Mouse (Mus musculus) forebrain, embryonic 10.5 days (tissue): ENCODE results near the gene Gpr87. TPM values are rescaled to one million over a fixed set of nuclear protein-coding genes. Genes with fewer than 3 reads are reported as not detected.

ENCODE experiments used
- DNase-seq: peaks from one replicate; pipeline ENCODE4 v3.0.0-alpha.2; 2017; ENCODE audit warnings: low spot score; ENCODE audit errors: extremely low spot score
- H3K27ac ChIP-seq: fragments of 300-500 bp; sonication (generic); 2 replicates; pipeline ENCODE4 v1.5.1; 2016; ENCODE audit warnings: mild to moderate bottlenecking
- H3K27me3 ChIP-seq: fragments of 300-500 bp; sonication (generic); 2 replicates; pipeline ENCODE4 v1.6.1; 2016; ENCODE audit warnings: mild to moderate bottlenecking; ENCODE audit not compliant: poor library complexity, severe bottlenecking
- H3K36me3 ChIP-seq: fragments of 300-500 bp; sonication (generic); replicated peaks from 2 replicates; pipeline ENCODE4 v1.6.1; 2016; ENCODE audit warnings: mild to moderate bottlenecking, moderate library complexity
- H3K4me1 ChIP-seq: fragments of 300-500 bp; sonication (generic); 2 replicates; pipeline ENCODE4 v1.6.1; 2016
- H3K4me3 ChIP-seq: fragments of 300-500 bp; sonication (generic); 2 replicates; pipeline ENCODE4 v1.5.1; 2016; ENCODE audit warnings: mild to moderate bottlenecking, moderate library complexity
- H3K9me3 ChIP-seq: fragments of 300-500 bp; sonication (generic); 2 replicates; pipeline ENCODE4 v1.6.1; 2016; ENCODE audit warnings: mild to moderate bottlenecking, moderate library complexity
- WGBS: fragments of 180-500 bp; shearing (Covaris S2); methylation state at CpG from one replicate; pipeline ENCODE4 v1.1.7; 2016; 5-methylcytosine and 5-hydroxymethylcytosine counted together
- polyA plus RNA-seq: library from polyadenylated mRNA; unstranded; fragments of >200 nt; fragmentation: Nextera tagmentation; extraction: Ambion mirVana; gene quantifications from 2 replicates; pipeline ENCODE4 v1.2.1, GENCODE M21; 2016

The Gpr87 gene
- polyA plus RNA-seq, result 0.17 and 0.20 TPM in 2 replicates

GRCm38 (mm10) chr3:59194938-59195337, at the start of gene Gpr87:
Gene Gpr87 (minus strand): TSS chr3:59195104.
- no peaks in the 10 kb centered on the region for H3K9me3 ChIP-seq
- no peak within 1 kb of the TSS for H3K4me3 ChIP-seq
- H3K27ac ChIP-seq, result no peak within 1 kb of the TSS
- H3K4me1 ChIP-seq, result no peaks in the 10 kb centered on the region
- no peaks in the 10 kb centered on the region for H3K27me3 ChIP-seq
- DNase-seq, result no peak
- WGBS, result 90% methylated on average over 7 of the region's 7 CpGs
- H3K36me3 ChIP-seq, result no peaks in the 10 kb centered on the region

- DNase-seq, result no peak
- WGBS, result 90% methylated on average over 6 of the region's 6 CpGs
- H3K4me3 ChIP-seq, result no peak overlapping the region
Measured at GRCm38 (mm10) chr3:59243384-59243783, 48.5 kb upstream of the Gpr87 start.

GRCm38 (mm10) chr3:59234878-59235277, 40.0 kb upstream of the Gpr87 start:
- WGBS, result 82% methylated on average over 5 of the region's 5 CpGs
- no peak for DNase-seq
- H3K4me3 ChIP-seq, result no peak overlapping the region
- no peaks in the 10 kb centered on the region for H3K36me3 ChIP-seq
- no peaks in the 10 kb centered on the region for H3K4me1 ChIP-seq
- no peak overlapping the region for H3K27ac ChIP-seq
- no peaks in the 10 kb centered on the region for H3K9me3 ChIP-seq
- no peaks in the 10 kb centered on the region for H3K27me3 ChIP-seq

More at GRCm38 (mm10) chr3:59243384-59243783, 48.5 kb upstream of the Gpr87 start:
- Histone ChIP-seq H3K27ac (no peak overlapping the region), H3K4me1 (no peaks in the 10 kb centered on the region), H3K27me3 (no peaks in the 10 kb centered on the region), H3K9me3 (no peaks in the 10 kb centered on the region), H3K36me3 (no peaks in the 10 kb centered on the region; the same call in 1 of the 2 replicates)

- WGBS, result 90% methylated on average over 3 of the region's 3 CpGs
- Histone ChIP-seq H3K27ac (no peak overlapping the region), H3K4me3 (no peak overlapping the region), H3K9me3 (no peaks in the 10 kb centered on the region), H3K27me3 (no peaks in the 10 kb centered on the region), H3K36me3 (no peaks in the 10 kb centered on the region), H3K4me1 (0 out of 2 replicates have a peak, but pooled peaks cover 2% of the 10 kb centered on the region)
- no peak for DNase-seq
Measured at GRCm38 (mm10) chr3:59230912-59231311, 36.0 kb upstream of the Gpr87 start.

- Histone ChIP-seq H3K4me3 (no peak overlapping the region), H3K27me3 (no peaks in the 10 kb centered on the region), H3K9me3 (no peaks in the 10 kb centered on the region), H3K4me1 (0 out of 2 replicates have a peak, but pooled peaks cover 2% of the 10 kb centered on the region), H3K27ac (no peak overlapping the region), H3K36me3 (no peaks in the 10 kb centered on the region)
- no peak for DNase-seq
- WGBS, result 74% methylated on average over 10 of the region's 10 CpGs
Measured at GRCm38 (mm10) chr3:59228730-59229551, 34.0 kb upstream of the Gpr87 start.

GRCm38 (mm10) chr3:59227696-59228095, 32.8 kb upstream of the Gpr87 start:
- no peak overlapping the region for H3K27ac ChIP-seq
- WGBS, result 95% methylated on average over 9 of the region's 9 CpGs
- H3K4me3 ChIP-seq, result no peak overlapping the region

GRCm38 (mm10) chr3:59225411-59225810, 30.5 kb upstream of the Gpr87 start:
- H3K9me3 ChIP-seq, result no peaks in the 10 kb centered on the region
- no peak overlapping the region for H3K4me3 ChIP-seq
- no peaks in the 10 kb centered on the region for H3K36me3 ChIP-seq
- H3K27me3 ChIP-seq, result no peaks in the 10 kb centered on the region
- DNase-seq, result no peak
- H3K27ac ChIP-seq, result no peak overlapping the region
- 0 out of 2 replicates have a peak, but pooled peaks cover 2% of the 10 kb centered on the region for H3K4me1 ChIP-seq

More at GRCm38 (mm10) chr3:59227696-59228095, 32.8 kb upstream of the Gpr87 start:
- Histone ChIP-seq H3K27me3 (no peaks in the 10 kb centered on the region), H3K9me3 (no peaks in the 10 kb centered on the region), H3K36me3 (no peaks in the 10 kb centered on the region), H3K4me1 (0 out of 2 replicates have a peak, but pooled peaks cover 2% of the 10 kb centered on the region)
- no peak for DNase-seq

- no peak overlapping the region for H3K27ac ChIP-seq
- H3K27me3 ChIP-seq, result no peaks in the 10 kb centered on the region
- no peaks in the 10 kb centered on the region for H3K4me1 ChIP-seq
- no peaks in the 10 kb centered on the region for H3K9me3 ChIP-seq
- WGBS, result 98% methylated on average over 2 of the region's 2 CpGs
- DNase-seq, result no peak
- no peaks in the 10 kb centered on the region for H3K36me3 ChIP-seq
- H3K4me3 ChIP-seq, result no peak overlapping the region
Measured at GRCm38 (mm10) chr3:59222303-59222702, 27.4 kb upstream of the Gpr87 start.

- H3K36me3 ChIP-seq, result no peaks in the 10 kb centered on the region
- no peak for DNase-seq
- H3K4me1 ChIP-seq, result no peaks in the 10 kb centered on the region
- 96% methylated on average over 2 of the region's 2 CpGs for WGBS
- no peaks in the 10 kb centered on the region for H3K27me3 ChIP-seq
- H3K4me3 ChIP-seq, result no peak overlapping the region
- no peak overlapping the region for H3K27ac ChIP-seq
- H3K9me3 ChIP-seq, result no peaks in the 10 kb centered on the region
Measured at GRCm38 (mm10) chr3:59219326-59219725, 24.4 kb upstream of the Gpr87 start.

- H3K4me3 ChIP-seq, result no peak overlapping the region
- H3K9me3 ChIP-seq, result no peaks in the 10 kb centered on the region
- no peak overlapping the region for H3K27ac ChIP-seq
- WGBS, result 95% methylated on average over 10 of the region's 10 CpGs
- no peak for DNase-seq
- no peaks in the 10 kb centered on the region for H3K27me3 ChIP-seq
- no peaks in the 10 kb centered on the region for H3K36me3 ChIP-seq
- no peaks in the 10 kb centered on the region for H3K4me1 ChIP-seq
Measured at GRCm38 (mm10) chr3:59217211-59217610, 22.3 kb upstream of the Gpr87 start.

- Histone ChIP-seq H3K4me1 (0 out of 2 replicates have a peak, but pooled peaks cover 3% of the 10 kb centered on the region), H3K4me3 (no peak overlapping the region), H3K27ac (no peak overlapping the region), H3K9me3 (no peaks in the 10 kb centered on the region), H3K36me3 (no peaks in the 10 kb centered on the region), H3K27me3 (no peaks in the 10 kb centered on the region)
- no peak for DNase-seq
Measured at GRCm38 (mm10) chr3:59212404-59212803, 17.5 kb upstream of the Gpr87 start.

- Histone ChIP-seq H3K4me3 (no peak overlapping the region), H3K4me1 (0 out of 2 replicates have a peak, but pooled peaks cover 3% of the 10 kb centered on the region), H3K9me3 (no peaks in the 10 kb centered on the region), H3K36me3 (no peaks in the 10 kb centered on the region), H3K27ac (no peak overlapping the region), H3K27me3 (no peaks in the 10 kb centered on the region)
- 90% methylated on average over 8 of the region's 8 CpGs for WGBS
- DNase-seq, result no peak
Measured at GRCm38 (mm10) chr3:59211784-59212183, 16.9 kb upstream of the Gpr87 start.

GRCm38 (mm10) chr3:59210727-59211126, 15.8 kb upstream of the Gpr87 start, which contains the start of gene P2ry13:
Gene P2ry13 (minus strand): TSS chr3:59210882.
- Histone ChIP-seq H3K36me3 (no peaks in the 10 kb centered on the region), H3K4me1 (0 out of 2 replicates have a peak, but pooled peaks cover 3% of the 10 kb centered on the region), H3K27me3 (no peaks in the 10 kb centered on the region), H3K4me3 (no peak within 1 kb of the TSS), H3K27ac (no peak within 1 kb of the TSS), H3K9me3 (no peaks in the 10 kb centered on the region)
- WGBS, result 92% methylated on average over 6 of the region's 6 CpGs
- no peak for DNase-seq
